Mouse (Mus musculus) heart, postnatal 4 days (tissue): Measurements from ENCODE around the gene Gsk3a. TPM values are rescaled to one million over a fixed set of nuclear protein-coding genes. Genes with fewer than 3 reads are reported as not detected.

Experiments used
- DNase-seq: peaks from one replicate; pipeline ENCODE4 v3.0.0; 2021
- total RNA-seq, 2 experiments: library from RNA; stranded (reverse); gene quantifications; 2 replicates each; pipeline ENCODE4 v1.2.3; 2021

Gene Gsk3a
- total RNA-seq, 2 experiments from 2014 or later: 68.2 to 70.9 TPM

- peak; percentile 98 for DNase-seq
Measured at GRCm38 (mm10) chr7:25221102-25221883, 16.4 kb downstream of the Gsk3a start, which contains the start of gene Zfp526. TSS of gene Zfp526 (plus strand) at chr7:25221425.

- peak; percentile 37 for DNase-seq
Measured at GRCm38 (mm10) chr7:25220457-25221101, 17.1 kb downstream of the Gsk3a start, which contains the start of gene Dedd2. TSS of gene Dedd2 (minus strand) at chr7:25220615.

GRCm38 (mm10) chr7:25219756-25220456 lies 17.7 kb downstream of the Gsk3a start:
- DNase-seq: peak; percentile 95

- DNase-seq: no peak
Measured at GRCm38 (mm10) chr7:25219416-25219750, 18.3 kb downstream of the Gsk3a start.

GRCm38 (mm10) chr7:25218705-25219415 lies 18.8 kb downstream of the Gsk3a start:
- peak; percentile 61 for DNase-seq

- no peak for DNase-seq
Measured at GRCm38 (mm10) chr7:25217653-25218395, 19.8 kb downstream of the Gsk3a start.

- DNase-seq: no peak
Measured at GRCm38 (mm10) chr7:25214172-25214571, 23.5 kb downstream of the Gsk3a start.

GRCm38 (mm10) chr7:25213099-25213498 lies 24.6 kb downstream of the Gsk3a start:
- DNase-seq: no peak

GRCm38 (mm10) chr7:25210482-25210881 lies 27.2 kb downstream of the Gsk3a start:
- DNase-seq: no peak

- DNase-seq: no peak
Measured at GRCm38 (mm10) chr7:25209161-25209622, 28.5 kb downstream of the Gsk3a start.

- DNase-seq: no peak
Measured at GRCm38 (mm10) chr7:25206094-25206830, 31.4 kb downstream of the Gsk3a start.

GRCm38 (mm10) chr7:25205355-25206093 lies 32.1 kb downstream of the Gsk3a start:
- no peak for DNase-seq

- DNase-seq: no peak
Measured at GRCm38 (mm10) chr7:25203624-25204023, 34.0 kb downstream of the Gsk3a start.

- DNase-seq: peak; percentile 31
Measured at GRCm38 (mm10) chr7:25197384-25198018, 40.1 kb downstream of the Gsk3a start.

- DNase-seq: no peak
Measured at GRCm38 (mm10) chr7:25196107-25196506, 41.5 kb downstream of the Gsk3a start.

GRCm38 (mm10) chr7:25195148-25195547 lies 42.5 kb downstream of the Gsk3a start:
- DNase-seq: no peak

- no peak for DNase-seq
Measured at GRCm38 (mm10) chr7:25192110-25192509, 45.5 kb downstream of the Gsk3a start.

GRCm38 (mm10) chr7:25190806-25191205 lies 46.8 kb downstream of the Gsk3a start:
- DNase-seq: no peak
